Mouse (Mus musculus) liver, adult 2 months (tissue): ENCODE measurements around the gene Nfkbie.

Experiments
- CTCF ChIP-seq: fragments of 200-500 bp; IDR thresholded peaks from 2 replicates; pipeline ENCODE4 v1.5.1; 2011; ENCODE audit warnings: low read depth, low read length, control low read depth
- POLR2A ChIP-seq: fragments of 200-500 bp; IDR thresholded peaks from 2 replicates; pipeline ENCODE4 v1.6.1; 2011; ENCODE audit warnings: low read length, control low read depth; ENCODE audit not compliant: insufficient read depth; ENCODE audit errors: extremely low read depth

DNA sequence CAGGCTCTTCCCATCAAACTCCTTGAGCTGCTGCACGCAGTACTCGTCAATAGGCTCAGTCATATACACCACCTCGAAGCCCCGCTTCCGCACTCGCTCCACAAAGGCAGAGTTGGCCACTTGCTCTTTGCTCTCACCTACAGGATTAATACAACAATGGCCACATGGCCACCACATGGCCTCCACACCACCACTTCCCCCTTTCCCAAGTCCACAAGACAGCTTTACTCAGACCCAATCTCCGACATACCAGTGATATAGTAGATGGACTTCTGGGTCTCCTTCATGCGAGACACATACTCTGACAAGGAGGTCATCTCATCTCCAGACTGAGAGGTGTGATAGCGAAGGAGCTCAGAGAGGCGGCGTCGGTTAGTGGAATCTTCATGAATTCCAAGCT lies 13.5 kb downstream of the Nfkbie start:
- TF ChIP-seq CTCF: no peak
- TF ChIP-seq POLR2A: no peak
